Comparison of ENCODE assay signal across 11 mouse cellular contexts in the genomic region with DNA sequence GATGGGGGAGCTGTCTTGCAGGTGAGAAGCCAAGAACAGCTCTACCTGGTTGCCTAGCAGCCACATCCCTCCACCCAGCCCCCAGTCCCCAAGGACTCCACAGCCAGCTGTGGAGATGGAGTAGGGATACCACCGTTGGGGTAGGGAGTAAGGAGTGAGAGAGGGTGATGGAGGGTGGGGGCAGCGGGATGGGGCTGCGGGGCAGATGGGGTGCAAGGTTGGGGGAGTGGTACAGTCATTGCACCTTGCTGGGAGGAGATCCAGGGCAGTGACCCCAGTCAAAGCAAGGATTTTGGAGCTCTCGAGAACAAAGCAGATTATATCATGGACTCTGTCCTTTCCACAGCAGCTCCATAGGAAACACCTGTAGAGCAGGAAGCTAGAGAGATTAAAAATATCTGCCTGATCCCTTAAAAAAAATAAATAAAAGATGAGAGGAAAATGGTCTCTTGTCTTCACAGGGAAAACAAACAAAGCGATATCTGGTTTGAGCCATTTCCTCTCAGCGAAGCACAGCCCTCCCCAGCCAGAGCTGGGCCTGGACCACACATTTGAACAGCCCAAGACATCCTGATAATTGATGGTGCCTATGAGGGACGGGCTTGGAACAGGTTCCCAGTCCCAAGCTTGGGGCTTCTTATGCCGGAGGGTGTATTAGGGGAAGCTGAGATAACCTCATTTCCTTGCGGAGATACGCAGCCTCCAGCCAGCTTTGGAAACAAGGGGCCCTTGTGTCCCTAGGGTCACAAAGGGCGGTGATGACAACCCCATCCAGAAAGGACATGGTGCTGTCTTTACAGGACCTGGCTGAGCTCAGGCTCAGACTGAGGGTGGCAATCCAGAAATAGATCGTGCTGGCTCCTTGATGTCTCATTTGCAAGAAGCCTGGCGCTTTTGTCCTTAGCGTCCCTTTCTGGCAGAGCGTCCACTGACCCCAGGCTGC. TPM values are rescaled to one million over a fixed set of nuclear protein-coding genes. Genes with fewer than 3 reads are reported as not detected.
DNase-seq lines count a peak whose midpoint lies in the region; ATAC-seq lines count a peak whose summit lies in the region.
"Had no signal": no experiment of that assay in that cellular context is flagged by ENCODE, and none has a peak within 500 bp of the region (broad histone marks: within the 10 kb centered on the region; RNA-seq: fewer than 3 reads in every experiment).

No protein-coding gene starts in this region.

- H3K4me3 ChIP-seq in liver, embryonic 16.5 days (ENCODE audit: low read depth, low read length): no peak overlapping the region

- no peak overlapping the region for H3K27ac ChIP-seq in liver, embryonic 16.5 days (ENCODE audit: low read length)
- H3K27ac ChIP-seq: hindbrain, embryonic 14.5 days had no signal

- DNase-seq in adrenal gland, adult 2 months: peak; percentile 69
- DNase-seq in adrenal gland, postnatal 10 days: no peak
- peak; percentile 73 to 90 for DNase-seq in heart, adult 18-20 months
- DNase-seq in kidney, adult 11 months: peak; percentile 84
- DNase-seq in testis, postnatal 10 days (ENCODE audit: low spot score): no peak
- DNase-seq in MN1 (ENCODE audit: low spot score): no peak
- DNase-seq in layer of hippocampus, postnatal 14 days (ENCODE audit: low spot score in 2 of 2): no peak
- DNase-seq: cerebellum, adult 18-20 months; left cerebral cortex, postnatal 4 days had no signal

- no peak overlapping the region for H3K9ac ChIP-seq in liver, embryonic 16.5 days (ENCODE audit: low read depth, low read length)
- H3K9ac ChIP-seq: hindbrain, embryonic 14.5 days had no signal

- no peaks in the 10 kb centered on the region for H3K36me3 ChIP-seq in liver, embryonic 16.5 days (ENCODE audit: control insufficient read depth, insufficient read depth)

- ATAC-seq in liver, embryonic 16.5 days (ENCODE audit: low read depth): peak; percentile 55; the same call in 1 of the 2 replicates

- H3K27me3 ChIP-seq in liver, embryonic 16.5 days (ENCODE audit: control insufficient read depth, insufficient read depth, low read depth, low read length): no peaks in the 10 kb centered on the region

- H3K4me2 ChIP-seq in liver, embryonic 16.5 days (ENCODE audit: low read depth, low read length): no peak overlapping the region
- H3K4me2 ChIP-seq: hindbrain, embryonic 14.5 days had no signal

- H3K4me1 ChIP-seq in liver, embryonic 16.5 days (ENCODE audit: control insufficient read depth, low read depth, low read length): no peaks in the 10 kb centered on the region; the same call in 1 of the 2 replicates

- WGBS in liver, embryonic 16.5 days (ENCODE audit: insufficient replicate concordance): 54% methylated on average over 15 of the region's 15 CpGs

- H3K9me3 ChIP-seq in liver, embryonic 16.5 days (replicated peaks; ENCODE audit: control insufficient read depth, low read length): no peaks in the 10 kb centered on the region

RNA-seq across cellular contexts. Expression of gene Rcsd1, which starts 25.0 kb away (rescaled TPM):
- total RNA-seq in adrenal gland, adult 2 months (2021): 10 to 100 TPM; 13.5 to 16.0 TPM
- polyA plus RNA-seq in adrenal gland, adult 2 months (2012; rRNA removed): 4.4 and 4.9 TPM in 2 replicates
- total RNA-seq in adrenal gland, postnatal 10 days (2021): 10 to 100 TPM; 27.8 to 32.6 TPM
- total RNA-seq in heart, adult 18-20 months (2021): 10 to 100 TPM; 66.6 to 67.6 TPM
- 12.1 and 12.8 TPM in 2 replicates for polyA plus RNA-seq in liver, embryonic 16.5 days (2015; fragmentation: Nextera tagmentation; extraction: Ambion mirVana)
- total RNA-seq in layer of hippocampus, postnatal 14 days (2021): 1 to 10 TPM; 6.3 to 8.7 TPM

RNA-seq across cellular contexts. Expression of gene Mpzl1, which starts 50.2 kb away (rescaled TPM):
- 10 to 100 TPM; 14.1 to 21.5 TPM for total RNA-seq in adrenal gland, adult 2 months (2021)
- polyA plus RNA-seq in adrenal gland, adult 2 months (2012; rRNA removed): 12.8 and 12.9 TPM in 2 replicates
- 10 to 100 TPM; 46.1 to 56.6 TPM for total RNA-seq in adrenal gland, postnatal 10 days (2021)
- 10 to 100 TPM; 12.8 to 13.2 TPM for total RNA-seq in heart, adult 18-20 months (2021)
- 21.9 and 23.9 TPM in 2 replicates for polyA plus RNA-seq in liver, embryonic 16.5 days (2015; fragmentation: Nextera tagmentation; extraction: Ambion mirVana)
- total RNA-seq in layer of hippocampus, postnatal 14 days (2021): 10 to 100 TPM; 73.9 to 80.1 TPM

Comparison
In these comparisons a context has a peak if more than half of its experiments do, and no peak if none do; other contexts are left out.
1. DNase-seq: peak in adrenal gland, adult 2 months (single experiment), heart, adult 18-20 months (2 of 2) and kidney, adult 11 months (single experiment); none in adrenal gland, postnatal 10 days (single experiment), testis, postnatal 10 days (single experiment), MN1 (single experiment) and layer of hippocampus, postnatal 14 days (0 of 2).